Mouse (Mus musculus): ENCODE results near the gene Efcab6. TPM values are rescaled to one million over a fixed set of nuclear protein-coding genes. Genes with fewer than 3 reads are reported as not detected.
A peak's percentile ranks its signal among the peaks of the same experiment; 100 is the strongest.

The Efcab6 gene
- polyA plus RNA-seq, 1 experiment from 2014 or later: 0.12 TPM

- Histone ChIP-seq H3K4me1 (peaks cover 4% of the 10 kb centered on the region; the same call in 1 of the 2 replicates), H3K4me2 (replicated peaks) (no peak overlapping the region), H3K9me3 (replicated peaks) (no peaks in the 10 kb centered on the region), H3K9ac (no peak overlapping the region), H3K27ac (no peak overlapping the region), H3K36me3 (no peaks in the 10 kb centered on the region), H3K4me3 (no peak overlapping the region), H3K27me3 (no peaks in the 10 kb centered on the region; the same call in 1 of the 2 replicates)
- ATAC-seq (ENCODE audit: low FRiP score): peak; percentile 32; the same call in 1 of the 2 replicates
- 34% methylated on average over 9 of the region's 9 CpGs for WGBS
Observed at GRCm38 (mm10) chr15:84053859-84054258, 11.3 kb downstream of the Efcab6 start.

- Histone ChIP-seq H3K27ac (no peak overlapping the region), H3K4me2 (replicated peaks) (no peak overlapping the region), H3K9me3 (replicated peaks) (no peaks in the 10 kb centered on the region), H3K9ac (no peak overlapping the region), H3K27me3 (no peaks in the 10 kb centered on the region; the same call in 1 of the 2 replicates), H3K4me3 (no peak overlapping the region), H3K4me1 (peaks cover 4% of the 10 kb centered on the region; the same call in 1 of the 2 replicates), H3K36me3 (no peaks in the 10 kb centered on the region)
- ATAC-seq (ENCODE audit: low FRiP score): no peak
- 93% methylated on average over 4 of the region's 4 CpGs for WGBS
Observed at GRCm38 (mm10) chr15:84053240-84053639, 11.9 kb downstream of the Efcab6 start.

DNA sequence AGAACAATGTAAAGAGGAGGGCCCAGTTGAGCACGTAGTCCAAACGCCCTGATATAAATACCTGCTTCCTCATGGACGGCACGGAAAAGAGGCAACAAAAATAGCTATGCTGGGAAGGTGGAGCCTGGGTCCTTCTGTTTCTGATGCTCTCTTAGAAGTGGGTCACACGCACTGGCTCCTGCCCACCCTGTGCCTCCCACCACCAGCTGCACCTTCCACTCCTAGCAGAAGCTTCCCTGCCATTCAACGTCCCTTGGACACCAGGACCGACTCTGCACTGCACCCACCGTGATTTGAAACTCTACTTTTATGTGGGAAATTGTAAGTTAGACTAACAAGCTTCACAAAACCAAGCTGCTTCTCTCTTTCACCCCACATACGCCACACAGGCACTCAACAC lies 12.8 kb downstream of the Efcab6 start:
- no peak overlapping the region for H3K9ac ChIP-seq
- WGBS: 86% methylated on average over 9 of the region's 9 CpGs
- no peak for ATAC-seq (ENCODE audit: low FRiP score)
- no peaks in the 10 kb centered on the region for H3K9me3 ChIP-seq (replicated peaks)
- H3K27ac ChIP-seq: no peak overlapping the region
- H3K27me3 ChIP-seq: no peaks in the 10 kb centered on the region; the same call in 1 of the 2 replicates
- no peaks in the 10 kb centered on the region for H3K36me3 ChIP-seq
- H3K4me3 ChIP-seq: no peak overlapping the region
- peaks cover 4% of the 10 kb centered on the region; the same call in 1 of the 2 replicates for H3K4me1 ChIP-seq
- H3K4me2 ChIP-seq (replicated peaks): no peak overlapping the region

DNA sequence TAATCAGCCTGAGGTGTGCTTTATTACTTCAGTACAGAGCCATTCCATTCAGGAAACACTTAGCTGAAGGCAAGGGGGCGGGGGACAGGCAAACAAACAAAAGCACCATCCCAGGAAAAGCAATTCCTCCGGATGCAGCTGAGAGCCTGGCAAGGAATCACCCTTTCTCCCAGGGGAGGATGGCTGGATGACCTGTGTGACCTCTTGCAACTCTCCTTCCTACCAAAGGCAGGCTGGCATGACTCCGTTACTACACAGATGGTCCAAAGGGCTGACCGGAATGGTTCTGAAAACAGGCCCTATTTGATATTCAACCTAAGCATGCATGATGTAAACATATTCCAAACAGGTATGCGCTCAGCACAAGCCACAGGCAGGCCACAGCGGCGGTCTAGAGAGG lies 15.6 kb downstream of the Efcab6 start:
- Histone ChIP-seq H3K36me3 (no peaks in the 10 kb centered on the region), H3K9ac (no peak overlapping the region), H3K4me3 (no peak overlapping the region), H3K9me3 (replicated peaks) (no peaks in the 10 kb centered on the region; the same call in 1 of the 2 replicates), H3K4me2 (replicated peaks) (no peak overlapping the region), H3K27me3 (no peaks in the 10 kb centered on the region), H3K4me1 (peaks cover 4% of the 10 kb centered on the region; the same call in 1 of the 2 replicates), H3K27ac (no peak overlapping the region)
- no peak for ATAC-seq (ENCODE audit: low FRiP score)
- 63% methylated on average over 7 of the region's 7 CpGs for WGBS

- Histone ChIP-seq H3K27me3 (no peaks in the 10 kb centered on the region), H3K4me3 (no peak overlapping the region), H3K36me3 (no peaks in the 10 kb centered on the region), H3K4me1 (no peaks in the 10 kb centered on the region), H3K4me2 (replicated peaks) (no peak overlapping the region), H3K27ac (no peak overlapping the region), H3K9ac (no peak overlapping the region), H3K9me3 (replicated peaks) (no peaks in the 10 kb centered on the region; the same call in 1 of the 2 replicates)
- no peak for ATAC-seq (ENCODE audit: low FRiP score)
- WGBS: 91% methylated on average over 6 of the region's 6 CpGs
Observed at GRCm38 (mm10) chr15:84045562-84045961, 19.6 kb downstream of the Efcab6 start.

DNA sequence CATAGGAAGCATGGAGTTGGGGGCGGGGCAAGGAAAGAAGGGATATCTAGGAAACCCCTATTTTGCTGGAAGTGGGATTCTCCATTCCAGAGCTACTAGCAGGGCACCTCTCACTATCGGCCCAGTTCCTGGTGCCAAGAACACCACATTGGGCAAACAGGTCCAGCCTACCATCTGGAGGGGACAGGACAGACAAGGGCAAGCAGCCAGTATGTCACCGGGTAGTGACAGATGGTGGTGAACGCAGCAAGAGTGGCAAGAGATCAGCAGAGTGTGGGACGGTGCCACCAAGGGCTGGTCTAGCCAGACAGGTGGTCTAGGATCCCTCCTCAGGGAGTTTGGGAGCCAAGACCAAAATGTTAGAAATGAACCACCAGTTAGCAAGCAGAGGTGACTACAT lies 28.1 kb downstream of the Efcab6 start:
- Histone ChIP-seq H3K9ac (no peak overlapping the region), H3K4me2 (replicated peaks) (no peak overlapping the region), H3K27me3 (no peaks in the 10 kb centered on the region), H3K27ac (no peak overlapping the region), H3K9me3 (replicated peaks) (no peaks in the 10 kb centered on the region; the same call in 1 of the 2 replicates), H3K4me1 (no peaks in the 10 kb centered on the region), H3K36me3 (no peaks in the 10 kb centered on the region), H3K4me3 (no peak overlapping the region)
- WGBS: 89% methylated on average over 5 of the region's 5 CpGs
- ATAC-seq (ENCODE audit: low FRiP score): no peak

DNA sequence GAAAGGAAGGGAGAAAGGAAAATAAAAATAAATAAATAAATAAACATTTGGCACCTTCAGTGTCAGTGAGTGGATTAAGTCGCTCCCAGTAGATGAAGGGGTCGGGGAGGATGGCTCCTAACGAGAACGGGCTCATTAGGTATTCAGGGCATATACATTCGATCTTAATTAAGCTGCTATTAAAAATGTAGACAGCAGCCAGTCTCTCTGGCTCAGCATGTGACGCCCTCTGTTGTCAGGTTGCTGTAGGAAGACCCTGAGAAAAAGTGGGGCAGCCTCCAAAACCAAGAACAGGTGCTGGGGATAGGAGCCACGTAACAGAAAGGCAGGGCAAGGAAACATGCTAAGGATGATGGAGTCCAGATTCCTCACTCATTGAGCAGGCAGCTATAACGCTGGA lies 39.5 kb downstream of the Efcab6 start:
- Histone ChIP-seq H3K27ac (no peak overlapping the region), H3K4me1 (peaks cover 4% of the 10 kb centered on the region; the same call in 1 of the 2 replicates), H3K4me2 (replicated peaks) (no peak overlapping the region), H3K4me3 (no peak overlapping the region), H3K27me3 (no peaks in the 10 kb centered on the region), H3K9ac (no peak overlapping the region), H3K9me3 (replicated peaks) (no peaks in the 10 kb centered on the region), H3K36me3 (no peaks in the 10 kb centered on the region)
- 71% methylated on average over 8 of the region's 8 CpGs for WGBS
- no peak for ATAC-seq (ENCODE audit: low FRiP score)

DNA sequence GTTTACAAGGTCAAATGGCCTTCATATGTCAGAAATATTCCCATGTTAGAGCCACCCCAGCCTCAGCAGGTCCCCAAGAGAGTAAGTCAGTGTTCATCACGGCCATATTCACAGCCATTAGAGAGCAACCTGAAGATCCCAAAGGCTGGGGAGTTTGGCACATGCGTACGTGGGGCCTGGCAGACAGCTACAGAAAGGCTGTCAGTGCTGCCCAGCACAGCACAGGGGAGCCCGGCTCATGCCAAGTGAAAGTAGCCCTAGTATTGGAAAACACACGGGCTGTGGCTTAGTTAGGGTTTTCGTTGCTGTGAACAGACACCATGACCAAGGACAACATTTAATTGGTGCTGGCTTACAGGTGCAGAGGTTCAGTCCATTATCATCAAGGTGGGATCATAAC lies 40.3 kb downstream of the Efcab6 start:
- Histone ChIP-seq H3K4me2 (replicated peaks) (no peak overlapping the region), H3K27me3 (no peaks in the 10 kb centered on the region), H3K36me3 (no peaks in the 10 kb centered on the region), H3K27ac (no peak overlapping the region), H3K9ac (no peak overlapping the region), H3K4me3 (no peak overlapping the region), H3K4me1 (peaks cover 4% of the 10 kb centered on the region; the same call in 1 of the 2 replicates), H3K9me3 (replicated peaks) (peaks cover 2% of the 10 kb centered on the region; the same call in 1 of the 2 replicates)
- 88% methylated on average over 6 of the region's 6 CpGs for WGBS
- no peak for ATAC-seq (ENCODE audit: low FRiP score)

- Histone ChIP-seq H3K27ac (no peak overlapping the region), H3K4me1 (peaks cover 9% of the 10 kb centered on the region)
- 59% methylated on average over 17 of the region's 17 CpGs for WGBS
Observed at GRCm38 (mm10) chr15:84009366-84010083, 55.7 kb downstream of the Efcab6 start.

GRCm38 (mm10) chr15:84004306-84004705 lies 60.9 kb downstream of the Efcab6 start:
- 79% methylated on average over 14 of the region's 14 CpGs for WGBS
- no peak overlapping the region for H3K27ac ChIP-seq
- no peak overlapping the region for H3K4me3 ChIP-seq
- H3K36me3 ChIP-seq: no peaks in the 10 kb centered on the region
- H3K27me3 ChIP-seq: 0 out of 2 replicates have a peak, but pooled peaks cover 2% of the 10 kb centered on the region
- H3K4me1 ChIP-seq: peaks cover 3% of the 10 kb centered on the region; the same call in 1 of the 2 replicates
- no peaks in the 10 kb centered on the region for H3K9me3 ChIP-seq (replicated peaks)
- H3K9ac ChIP-seq: no peak overlapping the region
- no peak overlapping the region for H3K4me2 ChIP-seq (replicated peaks)
- no peak for ATAC-seq (ENCODE audit: low FRiP score)

More at GRCm38 (mm10) chr15:84009366-84010083, 55.7 kb downstream of the Efcab6 start:
- Histone ChIP-seq H3K9me3 (replicated peaks) (no peaks in the 10 kb centered on the region), H3K4me3 (no peak overlapping the region), H3K9ac (no peak overlapping the region), H3K4me2 (replicated peaks) (no peak overlapping the region), H3K27me3 (no peaks in the 10 kb centered on the region), H3K36me3 (no peaks in the 10 kb centered on the region)
- ATAC-seq (ENCODE audit: low FRiP score): no peak

DNA sequence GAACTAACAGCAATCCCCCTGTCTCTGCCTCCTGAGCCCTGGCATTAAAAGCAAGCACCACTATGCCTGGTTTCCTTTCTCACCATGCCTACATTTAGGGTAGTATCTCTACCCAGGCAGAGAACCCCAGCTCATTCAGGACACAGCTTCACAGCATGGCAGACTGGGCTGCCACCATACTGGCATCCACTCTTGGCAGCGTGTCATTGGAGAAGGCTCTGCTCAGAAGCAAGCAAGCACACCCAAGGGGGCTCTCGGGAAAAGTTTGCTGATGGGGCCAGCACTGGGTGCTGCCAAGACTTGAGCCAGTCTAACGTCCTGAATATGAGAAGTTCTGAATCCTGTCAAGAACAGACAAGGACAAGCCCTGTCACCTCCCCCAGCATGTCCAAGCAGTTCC lies 66.1 kb downstream of the Efcab6 start:
- Histone ChIP-seq H3K27ac (no peak overlapping the region), H3K36me3 (no peaks in the 10 kb centered on the region), H3K4me3 (no peak overlapping the region), H3K4me2 (replicated peaks) (no peak overlapping the region), H3K9ac (no peak overlapping the region), H3K27me3 (peaks cover 8% of the 10 kb centered on the region; the same call in 1 of the 2 replicates), H3K9me3 (replicated peaks) (no peaks in the 10 kb centered on the region), H3K4me1 (peaks cover 19% of the 10 kb centered on the region)
- ATAC-seq (ENCODE audit: low FRiP score): no peak
- WGBS: 87% methylated on average over 3 of the region's 3 CpGs

DNA sequence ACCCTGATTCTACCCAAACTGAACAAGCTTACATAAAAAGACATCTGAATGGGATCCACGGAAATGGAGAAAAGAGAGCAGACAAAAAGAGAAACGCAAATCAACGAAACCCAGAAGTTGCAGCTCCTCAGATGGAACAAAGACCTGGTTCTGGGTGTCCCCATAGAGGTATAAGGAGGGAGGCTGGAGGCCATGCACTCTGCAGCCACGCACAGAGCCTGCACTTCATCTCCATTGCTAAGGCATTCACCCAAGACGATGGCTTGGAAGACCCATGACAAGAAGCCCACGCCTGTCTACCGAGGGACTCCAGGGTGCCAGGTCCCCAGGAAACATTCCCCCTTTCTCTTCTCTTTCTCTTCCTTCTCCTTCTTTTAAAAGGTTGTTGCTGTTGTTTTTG lies 66.6 kb downstream of the Efcab6 start:
- Histone ChIP-seq H3K4me3 (0 out of 2 replicates have a peak overlapping the region, but pooled peaks have one; percentile 12), H3K9me3 (replicated peaks) (no peaks in the 10 kb centered on the region), H3K4me1 (peaks cover 17% of the 10 kb centered on the region), H3K36me3 (no peaks in the 10 kb centered on the region), H3K27me3 (peaks cover 8% of the 10 kb centered on the region; the same call in 1 of the 2 replicates), H3K27ac (peak overlapping the region; percentile 40), H3K4me2 (replicated peaks) (peak overlapping the region; percentile 46), H3K9ac (0 out of 2 replicates have a peak overlapping the region, but pooled peaks have one; percentile 8)
- WGBS: 52% methylated on average over 7 of the region's 7 CpGs
- no peak for ATAC-seq (ENCODE audit: low FRiP score)

Measured in hindbrain, embryonic 12.5 days (tissue).